Mouse (Mus musculus) CD4-positive naive resting alpha-beta T cell, adult 57 days (primary cell): Measurements from ENCODE around the gene Defb20. TPM values are rescaled to one million over a fixed set of nuclear protein-coding genes. Genes with fewer than 3 reads are reported as not detected.

Experiments used
- total RNA-seq: library from RNA; stranded (reverse); gene quantifications from one replicate; pipeline ENCODE4 v1.2.4, GENCODE M21; 2023

Gene Defb20
- not detected for total RNA-seq

GRCm38 (mm10) chr2:152476763-152477162 lies at the start of gene Defb20:
Defb20 (plus strand) TSS chr2:152477063.

DNA sequence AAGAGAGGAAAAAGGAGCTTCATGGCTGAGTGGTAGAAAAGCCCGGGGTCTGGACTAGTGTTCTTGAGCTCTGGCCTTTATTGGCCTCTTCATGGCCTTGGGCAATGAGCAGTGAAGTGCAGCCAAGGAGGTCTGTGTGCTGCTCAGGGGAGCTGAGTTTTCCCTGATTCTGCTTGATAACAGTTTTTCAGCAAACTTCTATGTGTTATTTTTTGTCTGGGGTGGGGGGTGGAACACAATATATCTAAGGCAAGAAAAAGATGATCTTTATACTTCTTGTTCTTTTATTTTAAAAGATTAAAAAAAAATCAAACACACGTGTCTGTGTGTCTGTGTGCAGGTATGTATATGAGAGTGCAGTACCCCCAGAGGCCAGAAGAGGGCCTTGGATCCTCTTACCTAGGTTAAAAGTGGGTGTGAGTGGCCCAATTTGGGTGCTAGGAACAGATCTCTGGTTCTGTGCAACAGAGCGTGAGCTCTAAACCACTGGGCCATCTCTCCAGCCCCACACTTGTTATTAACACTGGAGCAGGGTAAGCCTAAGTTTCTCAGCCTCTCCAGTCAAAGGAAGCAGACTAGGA lies 12.2 kb upstream of the Defb20 start, which contains the start of gene Defb23:
Defb23 (minus strand) TSS at position 51 of the 581 bp plus-strand sequence.

GRCm38 (mm10) chr2:152490038-152490437 lies 13.2 kb downstream of the Defb20 start, which contains the start of gene Defb22:
Defb22 (minus strand) TSS chr2:152490138.

GRCm38 (mm10) chr2:152511592-152511991 lies 34.7 kb downstream of the Defb20 start, which contains the start of gene Defb26:
Defb26 (minus strand) TSS chr2:152511692.

DNA sequence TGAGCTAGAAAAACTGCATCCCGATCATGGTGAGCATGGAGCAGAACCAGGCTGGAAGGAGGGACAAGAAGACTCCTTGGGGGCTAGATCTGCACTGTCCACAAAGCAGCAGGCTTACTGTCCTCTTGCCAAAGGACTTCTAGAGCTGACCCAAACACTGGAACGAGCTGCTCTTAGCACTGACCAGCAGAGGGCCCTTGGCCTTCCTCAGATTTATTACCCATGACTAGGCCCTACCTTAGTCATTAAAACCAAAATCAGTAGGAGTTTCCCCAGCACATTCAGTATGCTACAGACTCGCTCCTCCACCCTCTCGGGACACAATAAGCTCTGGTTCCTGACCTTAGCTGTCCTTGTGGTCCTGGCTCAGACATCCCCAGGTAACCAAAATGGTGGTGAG lies 41.1 kb downstream of the Defb20 start, which contains the start of gene Defb28:
Defb28 (plus strand) TSS at position 275 of the 400 bp plus-strand sequence.

Other genes with a start within 250 kb of the Defb20 start
- 55.5 TPM for gene Tbc1d20, start 183.2 kb upstream of the Defb20 start, total RNA-seq
- gene Rbck1, start 144.4 kb upstream of the Defb20 start, total RNA-seq = 215 TPM
- 20.3 TPM for gene Trib3, start 133.0 kb upstream of the Defb20 start, total RNA-seq
- not detected for gene Nrsn2, start 100.4 kb upstream of the Defb20 start, total RNA-seq
- 0.80 TPM for gene Sox12, start 79.0 kb upstream of the Defb20 start, total RNA-seq
- 1.0 TPM for gene Zcchc3, start 62.0 kb upstream of the Defb20 start, total RNA-seq
- gene 6820408C15Rik, start 61.5 kb upstream of the Defb20 start, total RNA-seq = not detected
- gene Defb23, start 12.4 kb upstream of the Defb20 start, total RNA-seq = not detected
- not detected for gene Defb22, start 13.1 kb downstream of the Defb20 start, total RNA-seq
- gene Defb26, start 34.6 kb downstream of the Defb20 start, total RNA-seq = not detected
- not detected for gene Defb28, start 41.2 kb downstream of the Defb20 start, total RNA-seq
- not detected for gene Defb29, start 63.0 kb downstream of the Defb20 start, total RNA-seq
- gene Gm17416, start 92.3 kb downstream of the Defb20 start, total RNA-seq = not detected
- gene Defb21, start 95.7 kb downstream of the Defb20 start, total RNA-seq = not detected
- not detected for gene Defb19, start 103.2 kb downstream of the Defb20 start, total RNA-seq
- gene Defb45, start 122.3 kb downstream of the Defb20 start, total RNA-seq = not detected
- not detected for gene Defb36, start 127.3 kb downstream of the Defb20 start, total RNA-seq
- not detected for gene Defb25, start 146.0 kb downstream of the Defb20 start, total RNA-seq
- not detected for gene Rem1, start 149.9 kb downstream of the Defb20 start, total RNA-seq
- gene H13, start 192.4 kb downstream of the Defb20 start, total RNA-seq = 151 TPM
- gene Mcts2, start 210.0 kb downstream of the Defb20 start, total RNA-seq = 28.4 TPM